Mouse (Mus musculus): ENCODE measurements at regions not wholly inside any gene's neighbourhood (a gene's known extent, or its start where the extent isn't known, plus 50 kb on each side); places are given as distances from the start of the nearest gene placed in this dataset.
"Not testable (repeated sequence)": the region's sequence is repeated elsewhere in the genome, so short reads cannot be mapped to it uniquely, and the experiment has no call there.

- Histone ChIP-seq H3K9me3 (ENCODE audit: control insufficient read depth, low read length) (no peaks in the 10 kb centered on the region), H3K4me3 (ENCODE audit: insufficient read depth in 1 of 2, low read depth in 2 of 2, low read length in 2 of 2) (no peak overlapping the region), H3K4me1 (replicated peaks; ENCODE audit: control insufficient read depth in 2 of 2, insufficient read depth in 2 of 2, low read length in 1 of 2) (no peaks in the 10 kb centered on the region), H3K27ac (no peak overlapping the region), H3K36me3 (replicated peaks; ENCODE audit: control insufficient read depth, insufficient read depth, low read depth) (no peaks in the 10 kb centered on the region), H3K4me2 (ENCODE audit: low read depth) (no peak overlapping the region), H3K9ac (replicated peaks) (no peak overlapping the region), H3K27me3 (ENCODE audit: control insufficient read depth, insufficient read depth, low read length) (no peaks in the 10 kb centered on the region)
- TF ChIP-seq CTCF (IDR thresholded peaks at IDR 0.05; ENCODE audit: low read depth) (no peak), EP300 (IDR thresholded peaks at IDR 0.05; ENCODE audit: low read depth) (no peak)
- ATAC-seq (ENCODE audit: insufficient read depth) (no peak), DNase-seq (ENCODE audit: low read depth in 3 of 3, low spot score in 3 of 3) (no peak)
- 56% methylated on average over 2 of the region's 2 CpGs for WGBS (ENCODE audit: insufficient replicate concordance)
Measured at GRCm38 (mm10) chr17:82674593-82674992, 540.5 kb upstream of the Pkdcc start.

- DNase-seq (ENCODE audit: low read depth in 3 of 3, low spot score in 3 of 3); H3K27ac ChIP-seq; H3K4me1 ChIP-seq (replicated peaks; ENCODE audit: control insufficient read depth in 2 of 2, insufficient read depth in 2 of 2, low read length in 1 of 2); H3K4me2 ChIP-seq (ENCODE audit: low read depth); H3K9ac ChIP-seq (replicated peaks); H3K27me3 ChIP-seq (ENCODE audit: control insufficient read depth, insufficient read depth, low read length); H3K9me3 ChIP-seq (ENCODE audit: control insufficient read depth, low read length); ATAC-seq (ENCODE audit: insufficient read depth); H3K36me3 ChIP-seq (replicated peaks; ENCODE audit: control insufficient read depth, insufficient read depth, low read depth); H3K4me3 ChIP-seq (ENCODE audit: insufficient read depth in 1 of 2, low read depth in 2 of 2, low read length in 2 of 2): not testable (repeated sequence)
- 75% methylated on average over 1 of the region's 1 CpGs for WGBS (ENCODE audit: insufficient replicate concordance)
Measured at GRCm38 (mm10) chr17:82666557-82666956, 548.5 kb upstream of the Pkdcc start.

- Histone ChIP-seq H3K27me3 (ENCODE audit: control insufficient read depth, insufficient read depth, low read length) (no peaks in the 10 kb centered on the region), H3K27ac (no peak overlapping the region), H3K36me3 (replicated peaks; ENCODE audit: control insufficient read depth, insufficient read depth, low read depth) (no peaks in the 10 kb centered on the region), H3K9me3 (ENCODE audit: control insufficient read depth, low read length) (no peaks in the 10 kb centered on the region), H3K9ac (replicated peaks) (no peak overlapping the region), H3K4me1 (replicated peaks; ENCODE audit: control insufficient read depth in 2 of 2, insufficient read depth in 2 of 2, low read length in 1 of 2) (no peaks in the 10 kb centered on the region), H3K4me3 (ENCODE audit: insufficient read depth in 1 of 2, low read depth in 2 of 2, low read length in 2 of 2) (no peak overlapping the region), H3K4me2 (ENCODE audit: low read depth) (no peak overlapping the region)
- WGBS (ENCODE audit: insufficient replicate concordance), result 72% methylated on average over 6 of the region's 6 CpGs
- TF ChIP-seq CTCF (IDR thresholded peaks at IDR 0.05; ENCODE audit: low read depth) (no peak), EP300 (IDR thresholded peaks at IDR 0.05; ENCODE audit: low read depth) (no peak)
- ATAC-seq (ENCODE audit: insufficient read depth), result no peak
- no peak for DNase-seq (ENCODE audit: low read depth in 3 of 3, low spot score in 3 of 3)
Measured at GRCm38 (mm10) chr17:82664352-82664751, 550.7 kb upstream of the Pkdcc start.

- TF ChIP-seq CTCF (IDR thresholded peaks at IDR 0.05; ENCODE audit: low read depth), result no peak
- H3K4me3 ChIP-seq (ENCODE audit: insufficient read depth in 1 of 2, low read depth in 2 of 2, low read length in 2 of 2), result no peak overlapping the region
- ATAC-seq (ENCODE audit: insufficient read depth) (no peak), DNase-seq (ENCODE audit: low read depth in 3 of 3, low spot score in 3 of 3) (no peak)
- no peak overlapping the region for H3K4me2 ChIP-seq (ENCODE audit: low read depth)
- no peaks in the 10 kb centered on the region for H3K9me3 ChIP-seq (ENCODE audit: control insufficient read depth, low read length)
- no peaks in the 10 kb centered on the region for H3K36me3 ChIP-seq (replicated peaks; ENCODE audit: control insufficient read depth, insufficient read depth, low read depth)
- no peak overlapping the region for H3K9ac ChIP-seq (replicated peaks)
- WGBS (ENCODE audit: insufficient replicate concordance), result 69% methylated on average over 1 of the region's 1 CpGs
- H3K27ac ChIP-seq, result no peak overlapping the region
- no peaks in the 10 kb centered on the region for H3K27me3 ChIP-seq (ENCODE audit: control insufficient read depth, insufficient read depth, low read length)
- no peaks in the 10 kb centered on the region for H3K4me1 ChIP-seq (replicated peaks; ENCODE audit: control insufficient read depth in 2 of 2, insufficient read depth in 2 of 2, low read length in 1 of 2)
Measured at GRCm38 (mm10) chr17:82636459-82637189, 578.5 kb upstream of the Pkdcc start.

- Histone ChIP-seq H3K9me3 (ENCODE audit: control insufficient read depth, low read length) (no peaks in the 10 kb centered on the region), H3K27me3 (ENCODE audit: control insufficient read depth, insufficient read depth, low read length) (no peaks in the 10 kb centered on the region), H3K27ac (no peak overlapping the region), H3K4me3 (ENCODE audit: insufficient read depth in 1 of 2, low read depth in 2 of 2, low read length in 2 of 2) (no peak overlapping the region), H3K4me1 (replicated peaks; ENCODE audit: control insufficient read depth in 2 of 2, insufficient read depth in 2 of 2, low read length in 1 of 2) (no peaks in the 10 kb centered on the region), H3K9ac (replicated peaks) (no peak overlapping the region), H3K36me3 (replicated peaks; ENCODE audit: control insufficient read depth, insufficient read depth, low read depth) (no peaks in the 10 kb centered on the region), H3K4me2 (ENCODE audit: low read depth) (no peak overlapping the region)
- 49% methylated on average over 4 of the region's 4 CpGs for WGBS (ENCODE audit: insufficient replicate concordance)
- TF ChIP-seq EP300 (IDR thresholded peaks at IDR 0.05; ENCODE audit: low read depth) (no peak), CTCF (IDR thresholded peaks at IDR 0.05; ENCODE audit: low read depth) (no peak)
- DNase-seq (ENCODE audit: low read depth in 3 of 3, low spot score in 3 of 3) (no peak), ATAC-seq (ENCODE audit: insufficient read depth) (no peak)
Measured at GRCm38 (mm10) chr17:82635849-82636248, 579.2 kb upstream of the Pkdcc start.

All from liver, embryonic 14.5 days (tissue).